Mouse (Mus musculus) adrenal gland, adult 2 months (tissue): ENCODE results near the gene Flywch2. TPM values are rescaled to one million over a fixed set of nuclear protein-coding genes. Genes with fewer than 3 reads are reported as not detected.

ENCODE experiments used
- DNase-seq: peaks from one replicate; pipeline ENCODE4 v3.0.0; 2021
- polyA plus RNA-seq: library from polyadenylated mRNA; depleted of rRNA; stranded (reverse); fragments of >200 nt; gene quantifications from 2 replicates; pipeline ENCODE4 v1.2.3, GENCODE M21; 2012
- total RNA-seq, 2 experiments: library from RNA; stranded (reverse); gene quantifications; 2 replicates each; pipeline ENCODE4 v1.2.3; 2021

Gene Flywch2
- total and polyA plus RNA-seq, 3 experiments = 4.3 to 8.7 (median 6.7) TPM

GRCm38 (mm10) chr17:23748631-23749391 lies 37.1 kb downstream of the Flywch2 start:
- peak; percentile 85 for DNase-seq

- no peak for DNase-seq
These were observed 37.9 kb downstream of the Flywch2 start for GRCm38 (mm10) chr17:23748026-23748425.

GRCm38 (mm10) chr17:23747471-23747870 lies 38.4 kb downstream of the Flywch2 start:
- no peak for DNase-seq

DNA sequence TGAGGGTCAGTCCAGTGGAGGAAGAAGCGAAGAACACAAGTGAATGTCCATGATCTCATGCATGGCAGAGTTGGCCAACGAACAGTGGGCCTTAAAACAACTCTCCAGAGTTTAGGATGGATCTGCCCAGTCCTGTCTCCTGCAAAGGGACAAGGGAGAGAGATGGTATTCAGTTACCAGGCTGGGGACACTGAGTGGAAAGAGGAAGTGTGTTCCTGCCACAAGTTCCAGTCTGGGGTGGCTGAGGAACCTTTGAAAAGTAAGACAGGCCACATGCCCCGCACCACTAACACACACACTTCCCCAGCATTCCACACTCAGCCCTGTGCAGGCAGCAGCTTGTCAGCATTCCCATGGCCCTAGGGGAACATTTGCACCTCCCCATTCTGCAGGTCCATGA lies 39.1 kb downstream of the Flywch2 start:
- DNase-seq = no peak

DNA sequence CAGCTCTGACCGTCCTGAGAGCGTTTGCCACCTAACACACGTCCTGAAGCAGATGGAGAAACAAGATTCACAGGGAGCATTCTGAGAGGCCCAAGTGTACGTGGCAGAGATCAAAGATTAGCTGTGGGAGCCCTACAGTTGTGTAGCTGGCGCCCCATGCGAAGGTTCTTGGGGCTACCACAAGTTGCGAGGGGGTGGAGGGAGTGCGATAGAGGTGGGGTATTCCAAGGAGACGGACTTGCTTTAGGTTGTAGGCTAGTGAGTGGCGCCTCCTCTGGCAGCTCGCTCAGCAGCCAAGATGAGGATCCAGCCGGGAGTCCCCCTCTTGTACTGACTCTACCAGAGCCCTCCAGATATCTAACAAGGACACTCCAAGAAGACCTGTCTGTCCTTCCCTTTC lies 39.6 kb downstream of the Flywch2 start:
- DNase-seq = no peak

DNA sequence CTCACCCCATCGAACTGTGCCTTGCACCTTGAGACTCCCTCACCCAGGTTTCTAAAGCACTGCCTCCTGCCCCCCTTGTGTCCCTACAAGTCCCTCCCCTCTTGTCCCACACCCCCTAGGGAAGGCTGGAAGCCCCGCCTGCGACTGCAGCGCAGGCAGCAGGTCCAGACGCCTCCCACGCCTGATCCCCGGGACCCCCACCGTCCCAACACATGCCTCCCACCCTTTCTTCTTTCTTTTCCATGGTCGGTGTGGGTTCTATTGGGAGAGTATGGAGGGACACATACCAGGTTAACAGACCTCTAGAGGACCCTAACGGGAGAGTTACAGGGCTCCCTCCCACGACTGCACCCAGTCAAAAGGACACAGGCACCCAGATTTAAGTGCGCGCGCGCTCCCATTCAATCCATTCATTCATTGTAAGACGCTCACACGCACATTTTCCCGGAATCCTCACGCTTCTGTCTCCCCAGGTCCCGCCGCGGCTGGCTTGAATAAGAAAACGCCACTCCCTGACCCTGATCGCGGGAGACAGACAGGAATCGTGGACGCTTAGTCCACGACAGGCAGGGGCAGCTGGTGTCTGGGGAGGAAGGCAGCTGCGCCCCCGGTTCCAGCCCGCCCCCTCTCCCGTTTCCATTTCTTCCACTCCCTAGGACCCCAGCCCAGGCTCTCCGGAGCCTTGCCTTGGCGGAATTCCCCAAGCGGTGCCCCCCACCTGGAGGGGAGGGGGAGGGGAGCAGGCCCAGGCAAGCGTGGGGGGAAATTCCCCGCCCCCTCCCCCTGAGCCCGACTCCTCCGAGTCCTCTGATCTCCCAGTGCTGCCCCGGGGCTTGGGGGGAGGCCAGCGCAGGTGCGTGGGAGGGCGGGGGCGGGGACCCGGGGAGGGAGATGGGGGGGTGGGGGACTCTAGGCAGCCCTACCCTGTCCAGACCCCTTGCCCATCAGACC lies 40.3 kb downstream of the Flywch2 start, which contains the start of gene Kremen2:
Gene Kremen2, minus strand, starts transcription at position 533 of the 951 bp plus-strand sequence.
- no peak for DNase-seq

DNA sequence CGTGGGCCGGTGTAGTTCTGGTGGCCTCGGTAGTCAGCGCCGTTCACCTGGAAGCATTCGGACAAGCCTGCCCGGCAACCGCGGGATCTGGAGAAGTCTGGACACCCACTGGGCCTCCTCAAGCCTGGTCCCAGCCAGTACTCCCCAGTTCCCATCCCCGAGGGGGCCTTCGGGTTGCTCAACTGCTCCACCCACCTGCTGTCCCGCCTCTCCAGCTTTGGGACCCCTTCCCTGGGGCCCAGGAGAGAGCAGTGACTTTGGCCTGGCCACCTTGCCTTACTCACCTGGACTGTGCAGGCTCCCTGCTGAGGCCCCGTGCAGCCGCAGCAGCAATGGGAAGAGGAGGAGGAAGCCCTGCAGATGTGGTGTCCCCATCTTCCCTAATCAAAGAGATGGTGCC lies 41.2 kb downstream of the Flywch2 start:
- DNase-seq = no peak

DNA sequence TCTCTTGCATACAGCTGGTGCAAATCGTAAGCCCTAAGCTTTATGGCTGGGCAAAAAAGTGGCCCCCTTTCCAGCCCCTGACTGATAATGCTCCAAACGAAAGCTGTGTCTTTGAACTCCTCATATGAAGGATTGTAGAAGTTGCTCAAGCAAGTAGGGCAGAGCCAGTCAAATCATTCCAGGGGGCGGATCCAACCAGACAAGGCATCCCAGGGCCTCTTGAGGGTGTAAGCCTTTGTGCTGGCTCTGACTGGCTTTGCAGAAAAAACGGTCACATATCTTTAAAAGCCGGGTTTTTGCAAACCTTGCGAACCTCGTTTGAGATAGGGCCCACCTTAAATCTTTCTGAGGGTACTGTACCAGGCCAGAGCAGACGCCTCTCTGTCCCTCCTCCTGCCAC lies 41.8 kb downstream of the Flywch2 start:
- DNase-seq = no peak

- no peak for DNase-seq
These were observed 42.9 kb downstream of the Flywch2 start for GRCm38 (mm10) chr17:23742941-23743340.

DNA sequence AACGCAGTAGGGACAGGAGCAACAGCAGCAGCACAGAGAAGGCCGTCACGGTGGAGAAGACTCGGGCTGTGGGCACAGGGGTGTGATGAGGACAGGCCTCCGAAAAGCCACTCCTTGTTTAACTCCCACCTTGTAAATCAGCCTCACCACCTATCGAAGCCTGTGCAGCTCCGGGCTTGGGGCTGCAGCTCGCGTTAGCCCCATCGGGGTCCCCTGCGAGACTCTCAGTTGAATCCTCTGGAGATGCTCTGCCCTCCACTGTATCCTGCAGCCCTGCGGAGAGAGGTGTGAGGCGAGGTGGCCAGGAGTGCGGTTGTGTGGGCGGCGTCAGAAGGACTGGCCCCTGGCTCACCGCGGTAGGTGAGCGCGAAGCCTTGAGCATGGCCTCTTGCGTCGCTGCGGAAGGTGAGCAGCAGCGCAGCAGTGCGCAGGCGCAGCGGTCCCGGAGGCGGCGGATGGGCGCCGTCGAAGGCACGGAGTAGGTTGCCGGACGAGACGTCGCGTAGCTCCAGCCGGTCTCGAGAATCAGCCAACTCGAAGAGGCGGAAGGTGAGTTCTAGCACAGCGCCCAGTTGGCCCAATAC lies 43.6 kb downstream of the Flywch2 start:
- peak; percentile 40 for DNase-seq

DNA sequence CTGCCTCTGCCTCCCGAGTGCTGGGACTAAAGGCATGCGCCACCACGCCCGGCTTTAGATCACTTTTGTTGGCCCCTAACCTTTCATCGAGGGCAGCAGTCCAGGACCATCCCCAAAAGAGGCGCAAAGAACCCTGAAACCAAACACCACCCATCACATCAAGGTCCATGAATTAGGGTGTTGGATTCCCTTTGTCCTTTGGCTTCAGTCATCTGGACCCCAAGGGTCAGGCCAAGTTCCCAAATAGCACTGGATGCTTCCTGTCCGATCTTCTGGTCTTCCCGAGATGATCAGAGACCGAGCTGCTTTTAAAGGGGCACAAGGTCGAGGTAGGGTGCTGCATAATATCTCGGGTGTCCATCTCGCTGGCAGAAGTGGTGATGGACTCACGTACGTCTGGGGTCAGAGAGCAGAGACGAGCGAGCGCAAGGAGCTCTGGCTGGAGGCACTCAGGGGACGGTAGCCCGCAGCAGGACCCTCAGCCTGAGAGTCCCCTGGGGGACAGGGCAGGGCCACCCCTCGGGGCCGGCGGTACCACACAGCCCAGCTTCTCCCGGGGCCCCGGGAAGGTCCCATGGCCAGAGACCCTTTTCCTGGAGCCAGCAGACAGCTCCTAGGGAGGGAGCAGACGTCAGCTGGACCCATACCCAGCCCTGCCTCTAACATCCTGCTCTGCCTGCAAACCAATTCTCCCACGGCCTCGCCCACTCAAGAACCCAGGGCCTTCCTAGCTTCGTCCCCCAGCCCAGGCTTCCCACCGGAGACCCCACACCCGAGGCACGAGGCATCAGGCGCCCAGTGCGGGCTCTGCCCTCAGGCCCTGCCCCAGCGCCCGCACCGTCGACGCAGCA lies 44.3 kb downstream of the Flywch2 start:
- DNase-seq = no peak

DNA sequence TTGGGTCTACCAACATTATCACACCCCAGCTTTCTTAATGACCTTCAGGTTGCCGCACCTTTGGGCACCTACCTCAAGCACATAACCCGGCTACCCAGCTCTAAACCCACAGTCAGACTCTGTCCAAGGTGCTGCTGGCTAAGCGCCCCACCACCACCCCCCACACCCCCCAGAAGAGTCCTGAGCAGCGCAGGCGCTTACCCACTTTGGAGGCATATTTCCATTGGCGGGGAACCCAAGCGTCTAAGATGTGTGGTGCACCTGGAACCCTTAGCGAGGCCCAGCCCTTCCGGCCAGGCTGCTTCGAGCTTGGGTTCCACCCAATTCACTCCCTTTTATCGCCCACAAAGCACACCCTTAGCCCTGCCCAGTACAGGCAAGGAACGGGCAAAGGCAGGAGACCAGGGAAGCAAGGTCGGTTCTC lies 45.3 kb downstream of the Flywch2 start, which contains the start of gene Paqr4:
Gene Paqr4, minus strand, starts transcription at position 270 of the 424 bp plus-strand sequence.
- DNase-seq = no peak

DNA sequence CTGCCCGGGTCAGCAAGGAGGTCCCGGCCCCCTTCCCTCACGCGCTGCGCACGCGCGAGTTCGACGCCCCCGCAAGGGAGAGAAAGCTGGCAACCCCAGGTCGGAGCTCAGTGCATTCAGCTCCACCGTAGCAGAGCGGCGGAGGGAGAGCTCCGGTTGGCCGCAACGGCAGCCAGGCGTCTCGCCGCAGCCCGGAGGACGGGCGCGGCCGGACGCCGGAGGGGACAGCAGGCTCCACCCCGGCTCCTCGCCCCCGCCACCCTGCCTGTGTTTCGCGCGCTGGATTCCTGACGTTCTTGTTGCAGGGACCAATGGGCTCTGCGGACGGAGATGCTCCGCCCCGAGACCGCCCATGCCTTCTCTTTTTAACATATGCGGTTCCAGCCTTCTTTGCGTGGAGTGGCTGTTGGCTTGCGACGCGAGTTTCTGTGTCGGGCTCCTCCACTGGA lies 45.7 kb downstream of the Flywch2 start:
- DNase-seq = peak; percentile 95

DNA sequence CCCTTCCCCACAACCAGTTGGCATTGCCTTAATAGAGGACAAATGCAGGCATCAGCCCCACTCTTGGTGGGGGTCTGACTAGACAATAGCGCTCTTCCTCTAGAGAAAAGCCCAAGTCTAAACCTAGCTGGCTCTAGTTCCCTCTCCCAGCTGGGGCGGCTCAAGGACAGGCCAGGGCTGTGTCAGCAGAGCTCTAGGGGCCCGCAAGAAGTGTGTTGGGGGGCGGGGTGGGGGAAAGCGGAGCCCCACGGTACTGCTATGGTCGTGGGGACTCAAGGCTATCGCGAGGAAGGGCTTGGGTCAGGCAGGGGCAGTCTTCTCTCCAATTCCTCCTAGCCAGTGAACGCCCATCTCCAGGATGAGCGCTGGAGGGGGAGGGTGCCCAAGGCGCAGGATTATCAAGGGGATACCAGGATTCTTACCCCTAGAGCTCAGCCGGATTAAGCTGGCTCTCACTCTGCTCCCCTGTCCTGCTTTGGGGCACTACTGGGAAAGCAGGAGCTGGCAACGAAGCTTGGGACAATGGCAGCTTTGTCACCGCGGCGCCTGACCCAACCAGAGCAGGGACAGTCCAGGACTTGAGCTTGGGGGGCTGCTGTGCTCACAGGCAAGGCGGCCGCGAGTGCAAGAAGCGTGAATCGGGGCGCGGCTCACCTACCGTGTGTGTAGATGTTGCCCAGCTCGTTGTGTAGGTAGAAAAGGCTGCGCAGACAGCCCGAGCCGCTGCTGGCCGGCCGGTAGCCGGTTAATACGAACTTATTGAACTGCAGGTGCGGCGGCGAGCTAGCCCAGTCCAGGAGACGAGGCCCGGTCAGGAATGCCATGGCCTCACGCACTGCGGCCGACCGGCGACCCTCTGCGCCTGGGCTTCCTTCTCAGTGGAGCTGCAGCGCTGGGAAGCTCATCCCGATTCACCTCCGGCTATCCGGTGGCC lies 46.4 kb downstream of the Flywch2 start:
- DNase-seq = peak; percentile 40

- no peak for DNase-seq
These were observed 47.1 kb downstream of the Flywch2 start for GRCm38 (mm10) chr17:23738836-23739201.

DNA sequence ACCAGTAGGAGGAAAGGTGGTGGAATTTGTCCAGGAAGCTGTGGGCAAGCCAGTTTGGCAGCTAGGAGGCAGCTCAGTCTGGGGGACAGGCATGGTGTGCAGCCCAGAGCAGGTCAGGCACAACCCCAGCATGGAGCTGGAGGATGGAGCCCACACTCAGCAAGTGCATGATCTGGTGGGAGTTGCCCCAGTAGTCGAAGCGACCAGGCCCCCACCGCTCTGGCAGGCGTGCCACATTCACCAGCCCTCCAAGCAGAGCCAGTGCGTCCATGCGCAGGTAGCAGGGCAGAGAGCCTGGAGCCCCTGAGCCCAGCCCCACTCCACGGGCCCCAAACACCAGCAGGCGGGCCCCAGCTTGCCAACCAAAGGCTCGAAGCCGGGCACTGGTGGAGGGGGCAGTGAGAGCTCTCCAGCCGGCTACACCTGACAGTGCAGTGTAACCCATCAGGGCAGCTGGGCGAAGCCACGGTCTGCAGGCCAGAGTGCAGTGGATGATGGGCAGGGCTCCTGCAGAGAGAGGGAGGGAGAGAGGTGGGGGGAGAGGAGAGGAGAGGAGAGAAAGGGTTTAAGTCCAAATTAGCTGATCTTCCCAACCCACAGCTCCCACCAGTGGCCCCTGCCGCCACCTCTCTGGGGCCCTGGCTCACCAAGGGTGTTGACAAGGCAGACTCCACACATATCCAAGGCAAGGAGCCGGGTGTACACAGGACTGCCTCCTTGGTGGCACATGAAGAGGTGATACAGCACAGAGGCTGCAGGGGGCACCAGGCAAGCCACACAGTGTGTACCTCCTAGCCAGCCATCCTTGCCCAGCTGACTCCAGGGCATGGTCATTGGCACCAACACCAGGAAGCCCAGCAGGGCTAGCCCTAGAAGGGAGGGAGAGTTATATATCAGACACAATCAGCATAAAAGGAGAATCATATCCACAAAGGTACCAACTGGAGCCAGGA lies 48.1 kb downstream of the Flywch2 start:
- DNase-seq = no peak

DNA sequence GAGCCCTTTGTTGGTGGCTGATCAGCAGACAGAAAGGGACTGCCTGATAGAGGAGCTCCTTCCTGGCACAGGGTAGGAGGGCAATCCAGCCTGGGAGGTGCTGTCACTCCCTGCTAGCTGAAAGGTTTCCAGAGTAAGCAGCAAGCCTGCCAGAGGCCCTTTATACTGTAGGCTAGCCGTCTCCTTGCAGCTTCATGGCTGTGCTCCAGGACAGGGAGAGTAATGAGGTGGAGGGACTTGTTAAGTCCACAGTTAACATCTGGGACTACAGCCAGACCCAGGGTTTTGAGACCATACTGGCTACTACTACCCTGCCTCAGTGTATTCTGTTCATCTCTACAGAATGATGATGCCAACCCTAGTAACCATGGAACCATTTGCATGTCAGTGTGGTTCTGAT lies 51.5 kb downstream of the Flywch2 start:
- DNase-seq = no peak

GRCm38 (mm10) chr17:23730441-23730840 lies 55.4 kb downstream of the Flywch2 start:
- DNase-seq = no peak
